In genomic region chr5:92503356-92503847, GRCm38 (mm10) we compare ENCODE assay signal across 8 mouse cellular contexts. TPM values are rescaled to one million over a fixed set of nuclear protein-coding genes. Genes with fewer than 3 reads are reported as not detected.
A peak's percentile ranks its signal among the peaks of the same experiment; 100 is the strongest.
DNase-seq lines count a peak whose midpoint lies in the region; ATAC-seq and TF ChIP-seq lines count a peak whose summit lies in the region.

No protein-coding gene starts in this region.

- H3K9ac ChIP-seq in forebrain, embryonic 15.5 days (replicated peaks) = peak overlapping the region; percentile 93
- no peak overlapping the region for H3K9ac ChIP-seq in liver, postnatal 0 days (replicated peaks)

- H3K4me3 ChIP-seq in megakaryocyte, embryonic 14.5 days (replicated peaks) = peak overlapping the region; percentile 64
- H3K4me3 ChIP-seq in forebrain, embryonic 15.5 days = peak overlapping the region; percentile 79
- peak overlapping the region; percentile 85 for H3K4me3 ChIP-seq in liver, postnatal 0 days (ENCODE audit: low read depth, low read length)

- no peak for ATAC-seq in megakaryocyte, adult 5-6 weeks (ENCODE audit: poor library complexity, severe bottlenecking)
- no peak for ATAC-seq in forebrain, embryonic 15.5 days (replicated peaks)
- no peak for ATAC-seq in liver, postnatal 0 days

- no peak overlapping the region for H3K27ac ChIP-seq in forebrain, embryonic 15.5 days (replicated peaks)
- no peak overlapping the region for H3K27ac ChIP-seq in liver, postnatal 0 days (ENCODE audit: low read depth)

- WGBS in forebrain, embryonic 15.5 days = 56% methylated on average over 9 of the region's 9 CpGs
- WGBS in liver, postnatal 0 days (ENCODE audit: insufficient replicate concordance) = 62% methylated on average over 9 of the region's 9 CpGs

- H3K36me3 ChIP-seq in megakaryocyte, embryonic 14.5 days (replicated peaks; ENCODE audit: low read length) = peaks cover 11% of the 10 kb centered on the region
- no peaks in the 10 kb centered on the region for H3K36me3 ChIP-seq in forebrain, embryonic 15.5 days
- H3K36me3 ChIP-seq in liver, postnatal 0 days (replicated peaks; ENCODE audit: insufficient read depth, low read length) = no peaks in the 10 kb centered on the region; the same call in 1 of the 2 replicates

- H3K9me3 ChIP-seq in megakaryocyte, embryonic 14.5 days = no peaks in the 10 kb centered on the region
- no peaks in the 10 kb centered on the region for H3K9me3 ChIP-seq in forebrain, embryonic 15.5 days
- H3K9me3 ChIP-seq in liver, postnatal 0 days (ENCODE audit: low read length) = no peaks in the 10 kb centered on the region

- H3K4me2 ChIP-seq in forebrain, embryonic 15.5 days (replicated peaks) = peak overlapping the region; percentile 64
- H3K4me2 ChIP-seq in liver, postnatal 0 days (ENCODE audit: low read depth, low read length) = peak overlapping the region; percentile 86

- no peak for DNase-seq in liver, postnatal 0 days
- peak; percentile 45 for DNase-seq in thymus, postnatal 25 days
- no peak for DNase-seq in adrenal gland, postnatal 36 days
- DNase-seq in gastrocnemius, adult 18-20 months (ENCODE audit: low spot score) = no peak
- no peak for DNase-seq in gastrocnemius, postnatal 25 days

- no peak for TF ChIP-seq EP300 in liver, postnatal 0 days (IDR thresholded peaks at IDR 0.05; ENCODE audit: low read depth)

- H3K27me3 ChIP-seq in megakaryocyte, embryonic 14.5 days (replicated peaks) = no peaks in the 10 kb centered on the region
- H3K27me3 ChIP-seq in forebrain, embryonic 15.5 days = no peaks in the 10 kb centered on the region
- H3K27me3 ChIP-seq in liver, postnatal 0 days (ENCODE audit: insufficient read depth, low read length) = no peaks in the 10 kb centered on the region

- peaks cover 59% of the 10 kb centered on the region for H3K4me1 ChIP-seq in megakaryocyte, embryonic 14.5 days
- peaks cover 38% of the 10 kb centered on the region for H3K4me1 ChIP-seq in forebrain, embryonic 15.5 days
- peaks cover 30% of the 10 kb centered on the region for H3K4me1 ChIP-seq in liver, postnatal 0 days (ENCODE audit: insufficient read depth)

- peak; percentile 21; the same call in 1 of the 2 replicates for TF ChIP-seq CTCF in liver, postnatal 0 days (IDR thresholded peaks at IDR 0.05; ENCODE audit: low read depth)

RNA-seq across cellular contexts. Expression of gene Scarb2, which starts 3.2 kb away (rescaled TPM):
- 4.8 and 6.0 TPM in 2 replicates for polyA plus RNA-seq in megakaryocyte, embryonic 14.5 days (2012; ENCODE audit: insufficient read depth, low replicate concordance)
- total RNA-seq in megakaryocyte, adult 5-6 weeks (2015) = 52.0 and 52.9 TPM in 2 replicates
- 79.9 and 82.0 TPM in 2 replicates for total RNA-seq in megakaryocyte, adult 5-6 weeks (2017)
- polyA plus RNA-seq in forebrain, embryonic 15.5 days (2015; fragmentation: Nextera tagmentation; extraction: Ambion mirVana) = 23.4 and 24.6 TPM in 2 replicates
- 16.3 and 16.5 TPM in 2 replicates for polyA plus RNA-seq in liver, postnatal 0 days (2015; fragmentation: Nextera tagmentation; extraction: Ambion mirVana)
- total RNA-seq in adrenal gland, postnatal 36 days (2021) = 10 to 100 TPM; 50.4 to 74.4 TPM
- 10 to 100 TPM; 69.6 to 72.5 TPM for total RNA-seq in gastrocnemius, adult 18-20 months (2021)
- total RNA-seq in gastrocnemius, postnatal 25 days (2021) = 10 to 100 TPM; 61.8 to 69.2 TPM

RNA-seq across cellular contexts. Expression of gene Fam47e, which starts 51.5 kb away (rescaled TPM):
- polyA plus RNA-seq in megakaryocyte, embryonic 14.5 days (2012; ENCODE audit: insufficient read depth, low replicate concordance) = not detected in 2 replicates
- total RNA-seq in megakaryocyte, adult 5-6 weeks (2015) = not detected in 2 replicates
- total RNA-seq in megakaryocyte, adult 5-6 weeks (2017) = not detected in 2 replicates
- 0.42 and 0.69 TPM in 2 replicates for polyA plus RNA-seq in forebrain, embryonic 15.5 days (2015; fragmentation: Nextera tagmentation; extraction: Ambion mirVana)
- polyA plus RNA-seq in liver, postnatal 0 days (2015; fragmentation: Nextera tagmentation; extraction: Ambion mirVana) = 8.4 and 9.8 TPM in 2 replicates
- total RNA-seq in adrenal gland, postnatal 36 days (2021) = not detected
- not detected for total RNA-seq in gastrocnemius, adult 18-20 months (2021)
- total RNA-seq in gastrocnemius, postnatal 25 days (2021) = not detected
